ENCODE assay signal across 14 mouse cellular contexts in the genomic region with DNA sequence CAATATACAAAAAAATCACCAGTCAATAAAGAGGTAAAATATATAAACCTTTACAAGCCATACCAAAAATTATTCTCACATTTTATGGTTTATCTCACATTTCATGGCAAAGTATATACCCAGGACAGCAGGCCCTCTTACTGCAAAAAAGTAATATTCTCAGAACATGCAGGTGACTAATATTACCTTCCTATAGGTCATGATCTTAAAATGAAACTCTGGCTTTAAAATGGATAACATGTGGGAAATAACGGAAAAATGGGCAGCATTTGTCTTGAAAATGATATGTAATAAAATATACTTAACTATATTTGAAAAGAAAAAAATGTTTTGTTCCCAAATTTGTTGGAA.
DNase-seq lines count a peak whose midpoint lies in the region; ATAC-seq lines count a peak whose summit lies in the region.
"Had no signal": no experiment of that assay in that cellular context is flagged by ENCODE, and none has a peak within 500 bp of the region (broad histone marks: within the 10 kb centered on the region; RNA-seq: fewer than 3 reads in every experiment).

No protein-coding gene starts in this region.

- peaks cover 10% of the 10 kb centered on the region for H3K4me1 ChIP-seq in kidney, embryonic 15.5 days
- peaks cover 14% of the 10 kb centered on the region for H3K4me1 ChIP-seq in hindbrain, embryonic 15.5 days (replicated peaks)
- peaks cover 15% of the 10 kb centered on the region for H3K4me1 ChIP-seq in limb, embryonic 13.5 days
- H3K4me1 ChIP-seq in neural tube, embryonic 14.5 days (ENCODE audit: control insufficient read depth, insufficient read depth, low read length): peaks cover 6% of the 10 kb centered on the region; the same call in 1 of the 2 replicates
- H3K4me1 ChIP-seq: liver, embryonic 13.5 days had no signal

- H3K27ac ChIP-seq in kidney, embryonic 15.5 days: no peak overlapping the region
- H3K27ac ChIP-seq in hindbrain, embryonic 15.5 days (replicated peaks): 0 out of 2 replicates have a peak overlapping the region, but pooled peaks have one; percentile 72
- no peak overlapping the region for H3K27ac ChIP-seq in limb, embryonic 13.5 days
- no peak overlapping the region for H3K27ac ChIP-seq in neural tube, embryonic 14.5 days (ENCODE audit: low read depth, low read length)
- H3K27ac ChIP-seq: heart, embryonic 13.5 days; left cerebral cortex, adult 2 months; liver, embryonic 13.5 days had no signal

- H3K36me3 ChIP-seq in kidney, embryonic 15.5 days: no peaks in the 10 kb centered on the region
- H3K36me3 ChIP-seq in hindbrain, embryonic 15.5 days: no peaks in the 10 kb centered on the region
- H3K36me3 ChIP-seq in limb, embryonic 13.5 days: no peaks in the 10 kb centered on the region
- no peaks in the 10 kb centered on the region for H3K36me3 ChIP-seq in neural tube, embryonic 14.5 days (ENCODE audit: control insufficient read depth, insufficient read depth, low read length)
- H3K36me3 ChIP-seq: G1E; heart, embryonic 13.5 days; liver, embryonic 13.5 days had no signal

- WGBS in kidney, embryonic 15.5 days: 19% methylated on average over 1 of the region's 1 CpGs
- WGBS in hindbrain, embryonic 15.5 days: 14% methylated on average over 1 of the region's 1 CpGs
- 13% methylated on average over 1 of the region's 1 CpGs for WGBS in limb, embryonic 13.5 days
- 4% methylated on average over 1 of the region's 1 CpGs for WGBS in neural tube, embryonic 14.5 days

- ATAC-seq in kidney, embryonic 15.5 days (replicated peaks; ENCODE audit: low FRiP score): no peak
- no peak for ATAC-seq in hindbrain, embryonic 15.5 days (ENCODE audit: low FRiP score, low read depth)
- peak; percentile 74; the same call in 1 of the 2 replicates for ATAC-seq in limb, embryonic 13.5 days (ENCODE audit: low FRiP score, low read depth)
- ATAC-seq in neural tube, embryonic 14.5 days (ENCODE audit: low read depth): peak; percentile 42; the same call in 1 of the 2 replicates
- no peak for ATAC-seq in activated CD4-positive, CD25-positive, alpha-beta regulatory T cell, adult 4 months

- H3K27me3 ChIP-seq in kidney, embryonic 15.5 days: no peaks in the 10 kb centered on the region
- peaks cover 9% of the 10 kb centered on the region for H3K27me3 ChIP-seq in hindbrain, embryonic 15.5 days
- H3K27me3 ChIP-seq in limb, embryonic 13.5 days: no peaks in the 10 kb centered on the region
- H3K27me3 ChIP-seq in neural tube, embryonic 14.5 days (ENCODE audit: control insufficient read depth, insufficient read depth, low read length): no peaks in the 10 kb centered on the region
- H3K27me3 ChIP-seq: heart, embryonic 13.5 days; liver, embryonic 13.5 days had no signal

- H3K9ac ChIP-seq in kidney, embryonic 15.5 days: no peak overlapping the region
- H3K9ac ChIP-seq in hindbrain, embryonic 15.5 days: no peak overlapping the region
- no peak overlapping the region for H3K9ac ChIP-seq in limb, embryonic 13.5 days
- H3K9ac ChIP-seq in neural tube, embryonic 14.5 days (replicated peaks; ENCODE audit: low read depth, low read length): no peak overlapping the region
- H3K9ac ChIP-seq: heart, embryonic 13.5 days; liver, embryonic 13.5 days had no signal

- no peak for DNase-seq in kidney, postnatal 36 days
- DNase-seq in liver: no peak
- DNase-seq: cerebellum, adult 2 months; gastrocnemius, postnatal 36 days; liver, embryonic 13.5 days; thymus, adult 18-20 months had no signal

- no peaks in the 10 kb centered on the region for H3K9me3 ChIP-seq in kidney, embryonic 15.5 days (replicated peaks)
- H3K9me3 ChIP-seq in hindbrain, embryonic 15.5 days: no peaks in the 10 kb centered on the region
- H3K9me3 ChIP-seq in limb, embryonic 13.5 days: no peaks in the 10 kb centered on the region
- no peaks in the 10 kb centered on the region for H3K9me3 ChIP-seq in neural tube, embryonic 14.5 days (ENCODE audit: control insufficient read depth, low read length)
- H3K9me3 ChIP-seq: G1E; heart, embryonic 13.5 days; liver, embryonic 13.5 days had no signal

- H3K4me3 ChIP-seq in kidney, embryonic 15.5 days (replicated peaks): no peak overlapping the region
- H3K4me3 ChIP-seq in hindbrain, embryonic 15.5 days: peak overlapping the region; percentile 23; the same call in 1 of the 2 replicates
- no peak overlapping the region for H3K4me3 ChIP-seq in limb, embryonic 13.5 days
- no peak overlapping the region for H3K4me3 ChIP-seq in neural tube, embryonic 14.5 days (ENCODE audit: low read depth, low read length)
- H3K4me3 ChIP-seq: heart, embryonic 13.5 days; liver, embryonic 13.5 days had no signal

- peak overlapping the region; percentile 50 for H3K4me2 ChIP-seq in kidney, embryonic 15.5 days
- peak overlapping the region; percentile 49 for H3K4me2 ChIP-seq in hindbrain, embryonic 15.5 days
- H3K4me2 ChIP-seq in limb, embryonic 13.5 days (replicated peaks): peak overlapping the region; percentile 48; the same call in 1 of the 2 replicates
- H3K4me2 ChIP-seq in neural tube, embryonic 14.5 days (ENCODE audit: low read depth, low read length): peak overlapping the region; percentile 52
- H3K4me2 ChIP-seq: liver, embryonic 13.5 days had no signal

Comparison
In these comparisons a context has a peak if more than half of its experiments do, and no peak if none do; other contexts are left out.
1. ATAC-seq: peak in limb, embryonic 13.5 days (single experiment) and neural tube, embryonic 14.5 days (single experiment); none in kidney, embryonic 15.5 days (single experiment), hindbrain, embryonic 15.5 days (single experiment) and activated CD4-positive, CD25-positive, alpha-beta regulatory T cell, adult 4 months (single experiment).
2. Peak in every context shown above with its lines, with median percentiles within 50 percentile points of each other: H3K4me2 ChIP-seq.